Mouse (Mus musculus): Measurements from ENCODE around the gene Rexo5. TPM values are rescaled to one million over a fixed set of nuclear protein-coding genes. Genes with fewer than 3 reads are reported as not detected.

Gene Rexo5
- total RNA-seq, 2 experiments from 2014 or later = 1.9 to 2.3 TPM

- DNase-seq = no peak
- intact Hi-C loops (cut with DNase I) = no loop called here
These were observed 42.4 kb downstream of the Rexo5 start for GRCm38 (mm10) chr7:119835996-119836777.

DNA sequence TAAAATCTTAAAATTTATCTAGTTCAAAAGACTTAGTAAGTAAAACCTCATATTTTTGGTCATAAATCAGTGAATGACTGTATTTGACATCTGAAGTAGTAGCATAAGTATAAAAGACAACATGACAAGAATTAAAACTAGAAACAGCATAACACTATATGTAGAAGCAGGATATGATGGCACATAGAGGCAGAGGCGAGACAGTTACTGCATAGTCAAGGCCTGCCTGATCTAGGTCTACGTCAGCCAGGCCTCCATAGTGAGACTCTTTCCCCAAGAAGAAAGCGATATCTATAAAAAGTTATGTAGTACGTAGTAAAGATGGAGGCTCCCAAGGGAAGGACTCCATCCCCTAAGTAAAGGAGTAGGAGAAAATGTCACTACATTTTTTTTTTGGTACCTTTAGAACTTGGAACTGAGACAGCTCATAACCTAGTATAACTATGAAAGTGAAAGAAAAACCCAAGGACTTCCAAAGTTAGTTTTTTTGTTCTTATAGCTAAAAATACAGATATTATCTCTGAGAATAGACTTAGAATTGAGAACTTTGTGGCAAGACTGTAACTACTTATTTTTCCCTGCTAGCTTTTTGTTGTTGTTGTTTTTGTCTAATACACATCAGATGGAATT is 48.1 kb downstream of the Rexo5 start:
- no peak for DNase-seq
- intact Hi-C loops (cut with DNase I) = loop anchor here (10.0 kb wide), 1 partner anchor 483 kb away; the partner anchor contains the start of gene Abca15

DNA sequence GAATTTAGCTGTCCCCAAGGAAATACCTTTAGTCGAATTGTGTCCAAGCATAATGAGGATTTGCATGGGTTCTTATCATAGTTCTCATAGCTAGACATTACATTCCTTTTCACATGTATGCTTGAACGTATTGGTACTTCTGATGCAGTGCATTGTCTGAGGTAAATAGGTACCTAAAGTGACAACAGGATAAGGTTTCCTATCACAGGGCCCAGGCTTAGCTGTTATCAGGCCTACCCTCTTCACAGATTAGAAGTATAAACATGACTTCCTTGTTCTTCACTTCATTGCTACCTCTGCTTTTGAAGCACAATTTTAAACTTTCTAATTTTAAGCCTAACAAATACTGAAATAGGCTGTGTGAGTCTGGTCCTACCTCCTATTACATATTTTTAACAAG is 51.7 kb downstream of the Rexo5 start:
- DNase-seq = no peak
- intact Hi-C loops (cut with DNase I) = loop anchor here (5.0 to 10.0 kb wide), 3 partner anchors 252 to 479 kb away; partner anchors contain the start of genes Abca15 and Dnah3

GRCm38 (mm10) chr7:119847396-119847795 is 53.6 kb downstream of the Rexo5 start:
- intact Hi-C loops (cut with DNase I) = loop anchor here (5.0 to 10.0 kb wide), 3 partner anchors 250 to 477 kb away; partner anchors contain the start of genes Abca15 and Dnah3
- DNase-seq = no peak

GRCm38 (mm10) chr7:119849096-119849495 is 55.3 kb downstream of the Rexo5 start:
- peak; percentile 75 to 83 for DNase-seq
- intact Hi-C loops (cut with DNase I) = loop anchor here (1.0 to 10.0 kb wide), 4 partner anchors 209 to 476 kb away; partner anchors contain the start of genes Abca15 and Dnah3

GRCm38 (mm10) chr7:119850737-119851136 is 56.9 kb downstream of the Rexo5 start:
- intact Hi-C loops (cut with DNase I) = no loop called here
- DNase-seq = peak; percentile 40 to 50

DNA sequence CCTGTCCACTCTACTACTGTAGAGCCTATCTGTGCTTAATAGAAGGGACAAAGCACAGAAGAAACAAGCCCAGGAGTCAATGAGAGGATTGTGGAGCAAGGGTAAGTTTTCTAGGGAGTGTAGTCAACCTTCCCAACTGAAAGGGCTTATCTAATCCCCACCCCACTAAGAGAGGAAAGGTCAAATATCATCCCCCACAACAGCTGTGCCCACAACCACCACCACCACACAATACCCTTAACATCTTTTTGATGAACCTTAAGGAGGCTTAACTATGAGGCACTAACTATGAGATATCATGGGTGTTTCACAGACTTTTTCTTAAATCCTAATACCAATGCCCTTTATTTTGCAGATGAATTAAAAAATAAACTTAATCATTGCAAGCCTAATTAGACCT is 58.7 kb downstream of the Rexo5 start:
- intact Hi-C loops (cut with DNase I) = no loop called here
- no peak for DNase-seq

- intact Hi-C loops (cut with DNase I) = no loop called here
- DNase-seq = no peak
These were observed 59.4 kb downstream of the Rexo5 start for GRCm38 (mm10) chr7:119853186-119853585.

- no peak for DNase-seq
- intact Hi-C loops (cut with DNase I) = no loop called here
These were observed 60.6 kb downstream of the Rexo5 start for GRCm38 (mm10) chr7:119854362-119854761.

DNA sequence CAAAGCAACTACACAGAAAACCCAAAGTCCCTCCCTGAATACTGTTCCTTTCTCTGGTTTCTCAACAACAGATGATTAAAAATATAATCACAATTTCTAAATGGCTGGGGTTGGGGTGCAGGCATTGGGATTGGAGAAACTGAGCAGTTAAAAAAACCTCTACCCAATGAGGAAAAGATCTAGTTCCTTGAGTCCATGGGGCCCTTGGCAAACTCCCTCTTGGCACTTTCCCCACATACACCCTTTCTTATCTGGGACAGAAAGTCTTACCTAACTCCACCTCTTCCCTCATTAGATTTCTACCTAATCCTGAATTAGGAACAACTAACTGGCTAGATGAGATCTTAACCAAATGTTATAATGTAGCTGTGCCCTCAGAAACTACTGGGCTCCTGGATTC is 61.2 kb downstream of the Rexo5 start:
- intact Hi-C loops (cut with DNase I) = no loop called here
- DNase-seq = no peak

GRCm38 (mm10) chr7:119859476-119859875 is 65.7 kb downstream of the Rexo5 start:
- no peak for DNase-seq
- intact Hi-C loops (cut with DNase I) = no loop called here

GRCm38 (mm10) chr7:119860116-119860515 is 66.3 kb downstream of the Rexo5 start:
- intact Hi-C loops (cut with DNase I) = loop anchor here (2.0 kb wide), 1 partner anchor 35 kb away; the partner anchor contains the start of gene Lyrm1
- no peak for DNase-seq

DNA sequence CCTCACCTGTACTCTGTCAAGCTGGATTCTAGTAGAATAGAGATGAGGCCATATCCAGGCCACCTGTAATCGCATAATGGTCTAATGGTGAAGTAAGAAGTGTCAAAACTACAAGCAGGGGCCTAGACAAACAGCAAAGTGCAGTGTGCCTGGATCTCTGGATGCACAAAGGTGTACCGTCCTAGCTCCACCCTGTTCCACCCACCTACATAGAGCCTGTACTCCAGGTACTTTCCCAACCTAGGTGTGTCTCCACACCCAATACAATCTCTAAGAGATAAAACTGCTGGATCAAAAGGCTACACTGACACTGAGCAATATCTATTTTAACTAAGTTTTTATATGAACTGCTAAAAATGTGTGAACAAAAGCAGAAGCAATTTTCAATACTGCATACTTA is 66.7 kb downstream of the Rexo5 start:
- intact Hi-C loops (cut with DNase I) = loop anchor here (2.0 kb wide), 1 partner anchor 34 kb away; the partner anchor contains the start of gene Lyrm1
- no peak for DNase-seq

DNA sequence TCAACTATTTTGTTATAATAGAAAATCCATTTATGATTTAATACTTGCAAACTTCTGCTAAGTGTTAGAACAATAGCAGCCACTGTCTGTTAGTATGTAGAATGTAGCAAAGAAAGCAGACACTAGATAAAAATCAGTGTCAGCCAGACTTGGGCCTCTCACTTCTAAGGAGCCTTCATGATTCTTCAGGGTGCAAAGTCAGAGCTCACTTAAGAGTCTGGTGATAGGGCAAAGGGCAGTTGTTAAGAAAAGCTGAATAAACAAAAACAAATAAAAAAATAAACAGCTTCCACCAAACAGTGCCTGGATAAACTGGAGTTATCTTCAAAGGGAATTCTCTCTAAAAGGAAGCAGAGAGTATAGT is 67.1 kb downstream of the Rexo5 start:
- DNase-seq = no peak
- intact Hi-C loops (cut with DNase I) = loop anchor here (2.0 kb wide), 1 partner anchor 34 kb away; the partner anchor contains the start of gene Lyrm1

DNA sequence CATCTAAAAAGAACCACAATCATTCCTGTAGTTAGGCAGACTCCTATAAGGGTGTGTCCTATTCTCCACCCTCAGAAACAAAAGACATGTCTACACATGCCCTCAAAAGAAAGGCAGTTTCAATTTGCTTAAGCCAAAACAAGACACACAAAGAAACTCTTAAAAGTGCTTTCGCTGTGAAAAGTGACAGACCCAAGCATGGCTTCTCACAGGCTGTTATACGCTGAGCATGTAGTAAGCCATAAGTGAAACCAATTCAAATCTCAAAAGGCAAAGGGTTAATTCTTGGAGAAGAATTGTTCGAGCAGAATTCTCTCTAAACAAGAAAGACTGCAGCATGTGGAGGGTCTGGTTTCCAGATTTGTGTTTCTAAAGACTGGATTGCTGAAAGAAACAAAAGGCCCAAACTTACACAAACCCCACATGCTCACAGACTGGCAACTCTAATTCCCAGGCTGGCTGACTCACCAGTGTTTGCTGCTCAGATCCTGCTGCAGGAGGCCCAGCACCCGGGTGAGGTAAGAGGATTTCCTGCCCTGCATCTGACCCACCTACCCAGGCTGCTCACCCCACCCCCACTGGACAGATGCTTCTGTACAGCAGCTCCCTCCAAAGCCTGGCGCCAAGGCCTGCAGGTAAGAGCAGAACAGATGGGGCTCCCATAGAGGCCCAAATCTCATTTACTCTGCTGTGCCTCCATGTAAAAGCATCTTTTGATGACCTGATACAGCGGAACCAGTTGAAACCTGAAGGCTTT is 67.7 kb downstream of the Rexo5 start:
- peak; percentile 47 to 53 for DNase-seq
- intact Hi-C loops (cut with DNase I) = loop anchor here (2.0 kb wide), 1 partner anchor 33 kb away; the partner anchor contains the start of gene Lyrm1

DNA sequence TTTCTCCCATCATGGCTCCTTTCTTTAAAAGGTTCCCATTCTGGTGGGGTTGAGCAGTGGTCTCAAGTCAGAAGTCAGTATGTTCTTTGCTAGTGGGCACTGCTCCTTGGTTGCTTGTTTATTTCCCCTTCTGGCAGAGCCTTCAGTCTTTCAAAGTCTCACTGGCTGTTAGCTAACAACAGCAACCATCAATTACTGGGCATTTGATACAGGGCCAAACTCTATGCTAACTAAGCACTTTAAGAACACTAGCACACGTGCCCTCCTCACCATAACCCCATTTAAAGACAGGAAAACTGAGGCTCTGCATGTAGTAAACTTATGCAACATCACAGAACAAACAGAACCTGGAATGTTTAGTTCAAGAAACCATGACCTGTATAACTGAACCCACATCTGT is 68.4 kb downstream of the Rexo5 start:
- intact Hi-C loops (cut with DNase I) = no loop called here
- DNase-seq = no peak

GRCm38 (mm10) chr7:119864500-119864899 is 70.7 kb downstream of the Rexo5 start:
- intact Hi-C loops (cut with DNase I) = no loop called here
- no peak for DNase-seq

DNA sequence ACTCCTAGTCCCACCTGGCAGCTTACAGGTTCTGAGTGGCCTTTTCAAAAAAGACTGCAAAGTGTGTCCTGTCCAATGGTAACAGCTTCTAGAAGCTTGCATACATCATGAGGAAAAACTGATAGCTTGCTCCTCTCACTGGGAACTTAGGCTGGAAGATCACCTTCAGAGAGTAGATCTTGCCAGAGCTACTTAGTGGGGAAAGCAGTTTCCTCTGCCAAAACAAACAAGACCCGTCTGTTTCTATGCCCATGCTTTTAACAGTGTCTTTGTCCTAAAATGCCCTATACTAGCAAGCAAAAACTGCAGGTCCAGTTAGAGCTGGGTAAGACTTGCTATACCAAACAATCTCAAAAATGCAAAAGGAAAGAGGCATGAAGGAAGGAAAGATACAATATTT is 72.3 kb downstream of the Rexo5 start:
- intact Hi-C loops (cut with DNase I) = no loop called here
- DNase-seq = no peak

DNA sequence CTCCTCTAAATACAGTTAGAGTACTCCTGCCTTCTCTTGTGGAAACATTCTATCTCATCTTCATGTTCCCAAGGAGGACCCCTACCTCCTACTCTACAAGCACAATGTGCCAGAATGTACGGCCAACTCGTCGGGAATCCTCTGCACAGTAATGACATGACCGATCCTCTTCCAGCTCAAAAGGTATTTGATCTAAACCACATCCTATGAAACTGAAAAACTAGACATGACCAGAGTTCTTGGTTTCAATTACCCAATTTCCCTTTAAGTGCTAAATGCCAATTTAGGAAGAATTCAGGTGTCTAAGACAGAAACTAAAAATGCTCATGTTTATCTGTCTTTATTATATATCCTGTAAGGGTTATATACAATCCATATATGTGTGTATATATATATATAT is 78.4 kb downstream of the Rexo5 start:
- intact Hi-C loops (cut with DNase I) = no loop called here
- DNase-seq = no peak

DNA sequence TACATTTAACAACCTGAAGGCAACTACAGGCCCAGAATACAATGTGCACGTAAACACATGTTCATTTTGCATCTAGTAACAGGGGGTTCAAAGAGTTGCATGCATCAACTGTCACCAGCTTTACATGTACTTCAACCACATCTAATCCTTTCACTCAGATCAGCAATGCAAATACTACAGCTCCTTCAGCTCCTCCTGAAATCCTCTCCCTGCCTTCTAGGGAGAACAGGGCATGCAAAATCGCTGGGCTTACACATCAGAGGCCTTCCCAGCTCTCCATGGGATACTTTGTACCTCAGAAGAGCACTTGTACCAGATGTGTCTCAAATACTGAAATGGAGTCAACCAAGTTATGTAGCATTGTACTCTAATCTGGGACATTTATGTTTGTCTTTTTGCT is 79.2 kb downstream of the Rexo5 start:
- no peak for DNase-seq
- intact Hi-C loops (cut with DNase I) = no loop called here

Measured in heart, postnatal 14 days (tissue).